Mouse (Mus musculus): ENCODE data around the gene Sptlc2. TPM values are rescaled to one million over a fixed set of nuclear protein-coding genes. Genes with fewer than 3 reads are reported as not detected.

Sptlc2 gene
- polyA plus RNA-seq (2021): 164 TPM

DNA sequence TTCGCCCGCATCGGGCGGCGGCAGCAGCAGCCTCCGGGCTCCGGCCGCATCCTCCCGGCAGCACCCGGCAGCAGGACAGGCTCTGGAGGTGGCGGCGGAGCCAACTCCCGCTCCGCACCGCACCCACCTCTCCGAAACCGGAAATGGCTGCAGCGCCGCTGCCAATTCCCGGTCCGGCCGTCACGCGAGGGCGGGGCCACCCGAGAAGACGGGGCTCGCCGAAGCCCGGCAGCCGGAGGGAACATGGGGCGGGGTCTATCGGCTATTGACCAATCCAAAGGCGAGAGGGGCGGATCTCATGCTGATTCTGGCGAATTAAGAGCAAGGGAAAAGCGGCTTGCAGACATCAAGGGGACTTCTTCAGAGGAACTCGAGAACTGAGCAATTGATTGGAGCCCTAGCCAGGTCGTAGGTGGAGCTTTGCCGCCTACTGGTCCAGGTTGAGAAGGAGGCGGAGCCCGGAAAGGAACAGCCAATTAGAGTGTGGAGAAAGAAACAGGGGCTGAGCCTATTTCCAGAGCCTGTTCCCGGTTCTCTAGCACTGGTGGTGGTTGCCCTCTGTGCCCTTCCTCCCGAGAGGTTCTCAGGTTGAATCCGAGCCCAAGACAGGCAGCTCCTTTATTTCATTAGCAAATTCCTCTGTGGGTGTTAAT, at the start of gene Sptlc2:
TSS of gene Sptlc2 (minus strand) at position 234 of the 653 bp plus-strand sequence.
- ATAC-seq: peak; percentile 99
- no peaks in the 10 kb centered on the region for H3K27me3 ChIP-seq
- peak; percentile 98 for DNase-seq (ENCODE audit: low read depth, low spot score)
- POLR2A ChIA-PET: interaction anchor here (0.6 kb wide), 1 partner anchor 18 kb away, joined by 5 read pairs; no protein-coding TSS in a partner anchor
- no peak for TF ChIP-seq CTCF (IDR thresholded peaks at IDR 0.05)
- CTCF ChIA-PET: no interaction called here
- in situ Hi-C loops (cut with MboI; ENCODE audit: low pct_unique_long_range_greater_than_20kb): no loop called here

DNA sequence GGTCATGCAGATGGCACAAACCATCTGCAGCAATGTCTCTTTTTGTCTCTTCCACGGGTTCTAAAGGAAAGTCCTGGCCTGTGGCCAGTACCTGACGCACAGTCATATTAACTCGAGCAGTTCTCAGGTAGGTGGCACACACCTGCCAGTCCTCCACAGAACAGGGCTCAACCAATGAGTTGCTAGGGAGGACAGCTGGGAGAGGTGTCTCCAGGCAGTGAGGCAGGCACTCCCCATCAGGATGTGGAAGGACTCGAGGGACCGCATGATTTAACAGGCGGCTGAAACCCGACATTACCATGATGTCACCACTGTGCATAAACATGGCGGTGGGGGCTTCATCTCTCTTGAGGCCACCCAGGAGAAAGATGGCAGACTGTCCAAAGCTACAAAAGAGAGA, 40.7 kb upstream of the Sptlc2 start:
- in situ Hi-C loops (cut with MboI; ENCODE audit: low pct_unique_long_range_greater_than_20kb): no loop called here
- ATAC-seq: no peak
- CTCF ChIA-PET: interaction anchor here (1.0 kb wide), 1 partner anchor 14 kb away, joined by 3 read pairs; no protein-coding TSS in a partner anchor
- no peak for TF ChIP-seq CTCF (IDR thresholded peaks at IDR 0.05)
- H3K27me3 ChIP-seq: no peaks in the 10 kb centered on the region
- POLR2A ChIA-PET: no interaction called here
- no peak for DNase-seq (ENCODE audit: low read depth, low spot score)

DNA sequence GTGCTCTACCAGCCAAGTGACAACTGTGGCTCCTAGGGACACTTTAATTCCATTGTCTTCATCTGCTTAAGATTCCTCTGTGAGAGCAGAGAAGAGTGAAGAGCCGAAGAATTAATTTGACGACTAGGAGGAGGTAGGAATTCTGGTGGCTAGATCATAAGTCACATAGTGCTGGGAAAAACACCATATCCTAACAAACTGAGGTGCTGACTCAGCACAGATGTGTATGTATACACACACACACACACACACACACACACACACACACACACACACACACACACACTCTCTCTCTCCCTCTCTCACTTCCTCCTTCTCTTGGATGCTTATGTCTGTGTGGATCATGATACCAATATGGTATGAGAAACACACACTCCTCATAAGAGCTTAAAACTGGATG, 40.1 kb upstream of the Sptlc2 start:
- CTCF ChIA-PET: interaction anchor here (1.0 kb wide), 1 partner anchor 13 kb away, joined by 3 read pairs; no protein-coding TSS in a partner anchor
- no peak for DNase-seq (ENCODE audit: low read depth, low spot score)
- no peak for TF ChIP-seq CTCF (IDR thresholded peaks at IDR 0.05)
- ATAC-seq: no peak
- in situ Hi-C loops (cut with MboI; ENCODE audit: low pct_unique_long_range_greater_than_20kb): no loop called here
- POLR2A ChIA-PET: no interaction called here
- H3K27me3 ChIP-seq: no peaks in the 10 kb centered on the region

DNA sequence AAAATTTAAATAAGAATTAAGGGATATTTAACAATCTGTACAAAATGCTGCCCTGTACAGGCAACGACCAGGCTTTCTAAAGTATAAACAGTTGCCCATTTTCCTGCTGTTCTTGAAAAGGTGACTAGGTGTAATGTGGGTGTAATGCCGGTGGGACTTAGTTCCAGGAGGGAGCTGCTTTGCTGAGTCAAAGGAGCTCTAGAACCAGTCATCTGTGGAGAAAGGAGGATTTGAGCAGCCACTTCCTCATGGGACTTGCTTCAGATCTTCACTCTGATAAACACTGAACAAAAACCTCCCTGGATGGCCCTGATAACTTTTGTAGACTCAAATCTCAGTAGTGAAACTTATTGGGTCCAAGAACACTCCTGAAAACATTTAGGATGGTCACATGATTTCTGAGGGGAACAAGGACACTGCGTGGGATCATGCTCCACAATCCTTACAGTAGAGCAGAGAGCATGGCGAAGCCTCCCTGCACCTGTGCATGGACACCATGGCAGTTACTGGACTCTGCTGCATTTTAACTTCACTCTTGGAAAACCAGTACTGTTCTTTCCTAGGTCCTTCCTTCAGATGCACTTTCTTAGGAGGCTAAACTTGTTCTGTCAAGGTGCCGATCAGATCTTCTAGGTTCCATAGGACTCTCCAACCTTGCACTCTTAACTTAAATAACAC, 38.3 kb upstream of the Sptlc2 start:
- in situ Hi-C loops (cut with MboI; ENCODE audit: low pct_unique_long_range_greater_than_20kb): no loop called here
- ChIA-PET CTCF (interaction anchor here (1.3 kb wide), 1 partner anchor 15 kb away, joined by 3 read pairs; no protein-coding TSS in a partner anchor), POLR2A (no interaction called here)
- no peaks in the 10 kb centered on the region for H3K27me3 ChIP-seq
- ATAC-seq (peak; percentile 76), DNase-seq (ENCODE audit: low read depth, low spot score) (no peak)
- no peak for TF ChIP-seq CTCF (IDR thresholded peaks at IDR 0.05)

DNA sequence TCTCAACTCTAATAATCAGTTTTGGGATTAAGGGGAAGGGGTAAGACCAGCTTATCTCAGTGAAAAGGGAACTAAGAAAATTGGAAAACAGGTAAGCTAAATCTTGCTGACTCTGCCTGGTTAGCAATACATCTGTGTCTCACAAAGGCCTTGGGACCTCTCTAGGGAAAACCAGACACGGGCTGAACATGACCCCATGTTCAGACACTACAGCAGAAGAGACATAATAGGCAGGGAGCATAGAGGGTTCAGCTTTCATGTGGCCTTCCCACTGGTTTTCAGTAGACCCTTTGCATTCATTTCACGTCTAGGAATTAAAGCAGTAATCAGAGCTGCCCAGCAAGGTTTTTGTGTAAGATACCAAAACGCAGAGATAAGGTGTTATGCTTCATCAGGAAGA, 36.4 kb upstream of the Sptlc2 start:
- in situ Hi-C loops (cut with MboI; ENCODE audit: low pct_unique_long_range_greater_than_20kb): no loop called here
- ChIA-PET POLR2A (no interaction called here), CTCF (no interaction called here)
- TF ChIP-seq CTCF (IDR thresholded peaks at IDR 0.05): no peak
- ATAC-seq: no peak
- H3K27me3 ChIP-seq: no peaks in the 10 kb centered on the region
- DNase-seq (ENCODE audit: low read depth, low spot score): no peak

DNA sequence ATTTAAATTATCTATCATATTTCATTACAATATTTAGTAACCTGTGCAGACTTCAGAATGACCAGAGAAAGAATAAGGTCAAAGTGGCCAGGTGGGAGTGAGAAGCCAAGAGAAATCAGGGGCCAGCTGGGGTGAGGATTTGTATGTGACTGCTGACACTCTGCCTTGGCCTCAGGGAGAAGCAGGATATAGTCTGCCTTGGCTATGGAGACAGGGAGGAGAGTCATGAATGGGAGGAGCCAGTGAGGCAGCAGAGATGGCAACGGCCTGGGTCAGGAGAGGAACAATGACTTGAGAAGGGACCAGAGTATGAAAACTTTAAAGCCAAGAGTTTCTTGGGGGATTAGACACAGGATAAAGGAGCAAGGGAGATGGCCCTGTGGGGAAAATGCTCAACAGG, 35.5 kb upstream of the Sptlc2 start:
- DNase-seq (ENCODE audit: low read depth, low spot score): no peak
- ChIA-PET POLR2A (interaction anchor here (0.6 kb wide), 1 partner anchor 179 kb away, joined by 4 read pairs; no protein-coding TSS in a partner anchor), CTCF (no interaction called here)
- no peak for ATAC-seq
- no peak for TF ChIP-seq CTCF (IDR thresholded peaks at IDR 0.05)
- no peaks in the 10 kb centered on the region for H3K27me3 ChIP-seq
- in situ Hi-C loops (cut with MboI; ENCODE audit: low pct_unique_long_range_greater_than_20kb): no loop called here

DNA sequence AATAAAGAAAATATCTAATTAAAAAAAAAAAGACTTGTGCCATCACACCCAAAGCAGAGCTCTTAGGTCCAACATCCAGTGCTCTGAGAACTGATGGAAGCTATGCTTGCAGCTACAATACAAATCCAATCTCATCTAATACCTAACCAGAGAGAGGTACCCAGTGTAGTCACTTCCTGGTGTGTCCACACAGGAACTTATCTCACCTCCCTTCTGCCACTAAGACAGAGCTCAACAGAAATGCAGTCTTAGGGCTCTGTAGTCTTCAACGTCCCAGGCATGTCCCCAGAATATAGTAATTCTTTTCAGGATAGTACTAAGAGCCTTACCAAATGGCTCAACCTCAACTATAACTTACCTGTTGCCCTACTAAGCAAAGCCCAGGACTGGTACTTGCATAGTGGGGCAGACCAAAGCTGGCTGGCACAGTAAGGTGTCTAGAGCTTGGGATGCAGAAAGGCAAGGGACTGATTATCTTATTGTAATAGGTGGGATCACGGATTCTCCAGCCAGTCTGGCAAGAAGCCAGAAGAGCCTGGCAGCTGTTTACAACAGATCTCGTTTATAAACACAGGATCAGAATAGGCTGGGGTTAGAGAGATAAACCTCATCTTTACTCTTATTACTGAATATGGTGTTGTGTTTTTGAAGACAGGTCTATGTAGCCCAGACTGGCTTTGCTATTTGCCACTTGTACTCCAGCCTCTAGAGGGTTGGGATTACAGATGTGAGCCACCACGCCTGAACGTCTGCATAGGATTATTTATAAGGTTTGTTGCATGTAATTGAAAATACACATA, 33.8 kb upstream of the Sptlc2 start:
- no peak for TF ChIP-seq CTCF (IDR thresholded peaks at IDR 0.05)
- ChIA-PET CTCF (interaction anchor here (0.7 kb wide), 1 partner anchor 9 kb away, joined by 3 read pairs; no protein-coding TSS in a partner anchor), POLR2A (interaction anchor here (0.6 kb wide), 1 partner anchor 15 kb away, joined by 3 read pairs; no protein-coding TSS in a partner anchor)
- DNase-seq (ENCODE audit: low read depth, low spot score) (no peak), ATAC-seq (no peak)
- H3K27me3 ChIP-seq: no peaks in the 10 kb centered on the region
- in situ Hi-C loops (cut with MboI; ENCODE audit: low pct_unique_long_range_greater_than_20kb): no loop called here

DNA sequence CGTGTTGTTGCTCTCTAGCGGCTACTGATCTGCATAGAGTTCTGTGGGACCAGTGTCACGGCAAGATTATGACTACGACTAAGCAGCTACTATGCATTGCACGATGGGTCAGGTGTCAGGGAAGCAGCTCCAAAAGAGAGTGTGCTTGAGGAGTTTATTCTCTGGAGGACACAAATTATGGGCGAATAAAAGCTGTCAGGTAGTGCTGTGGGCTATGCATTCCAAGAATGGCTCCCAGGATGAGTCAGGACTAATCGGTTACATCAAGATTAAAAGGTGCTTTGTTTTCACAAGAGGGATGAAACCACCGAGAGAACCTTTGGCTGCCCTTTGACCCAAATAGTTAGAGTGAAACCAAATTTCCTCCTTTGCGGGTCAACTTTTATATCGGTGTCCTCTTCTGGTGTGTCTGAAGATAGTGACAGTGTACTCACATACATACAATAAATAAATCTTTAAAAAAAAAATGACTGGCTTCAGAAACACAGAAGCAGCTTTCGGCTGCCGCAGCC, 31.9 kb upstream of the Sptlc2 start:
- ChIA-PET POLR2A (no interaction called here), CTCF (no interaction called here)
- DNase-seq (ENCODE audit: low read depth, low spot score) (no peak), ATAC-seq (peak; percentile 82)
- TF ChIP-seq CTCF (IDR thresholded peaks at IDR 0.05): no peak
- in situ Hi-C loops (cut with MboI; ENCODE audit: low pct_unique_long_range_greater_than_20kb): no loop called here
- no peaks in the 10 kb centered on the region for H3K27me3 ChIP-seq

DNA sequence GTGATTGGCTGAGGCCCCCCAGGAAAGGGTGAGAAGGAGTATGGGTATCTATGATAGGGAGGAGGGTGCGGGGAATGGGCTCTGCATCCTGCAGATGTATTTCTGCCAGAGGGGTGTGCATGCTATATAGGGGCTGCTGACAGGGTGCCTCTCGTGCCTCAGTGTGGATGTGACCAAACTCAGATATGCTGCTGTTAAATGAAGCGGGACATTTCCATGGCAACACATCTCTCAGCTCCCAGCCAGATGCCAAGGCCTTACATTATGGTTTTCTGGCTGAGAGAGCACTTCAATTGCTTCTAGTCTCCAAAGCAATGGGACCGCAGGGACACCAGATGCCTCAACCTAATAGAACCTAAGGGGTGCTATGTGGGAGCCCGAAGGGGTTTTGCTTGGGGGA, 30.8 kb upstream of the Sptlc2 start:
- ATAC-seq (peak; percentile 81), DNase-seq (ENCODE audit: low read depth, low spot score) (no peak)
- POLR2A ChIA-PET: interaction anchor here (0.7 kb wide), 1 partner anchor 16 kb away, joined by 3 read pairs; no protein-coding TSS in a partner anchor
- in situ Hi-C loops (cut with MboI; ENCODE audit: low pct_unique_long_range_greater_than_20kb): no loop called here
- CTCF ChIA-PET: no interaction called here
- no peak for TF ChIP-seq CTCF (IDR thresholded peaks at IDR 0.05)
- H3K27me3 ChIP-seq: no peaks in the 10 kb centered on the region

DNA sequence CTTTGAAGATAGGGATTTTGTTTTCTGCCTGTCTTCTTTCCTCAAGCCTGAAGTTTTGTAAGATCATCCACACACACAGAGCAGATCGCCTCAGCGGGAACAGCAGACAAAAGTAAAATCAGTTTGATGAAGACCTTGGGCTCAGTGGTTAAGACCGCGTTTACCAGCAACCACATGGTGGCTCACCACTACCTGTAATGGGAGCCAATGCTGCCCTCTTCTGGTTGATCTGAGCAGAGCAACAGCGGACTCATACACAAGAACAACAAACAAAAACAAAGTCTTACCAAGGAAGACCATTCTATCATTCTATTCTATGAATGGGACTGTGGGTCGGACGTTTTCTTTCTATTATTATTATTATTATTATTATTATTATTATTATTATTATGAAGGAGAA, 28.5 kb upstream of the Sptlc2 start:
- ATAC-seq (no peak), DNase-seq (ENCODE audit: low read depth, low spot score) (no peak)
- TF ChIP-seq CTCF (IDR thresholded peaks at IDR 0.05): peak; percentile 60
- POLR2A ChIA-PET: no interaction called here
- H3K27me3 ChIP-seq: no peaks in the 10 kb centered on the region
- in situ Hi-C loops (cut with MboI; ENCODE audit: low pct_unique_long_range_greater_than_20kb): no loop called here
- CTCF ChIA-PET: no interaction called here

All from Patski (cell line).